Mouse (Mus musculus): ENCODE results near the gene Rit1. TPM values are rescaled to one million over a fixed set of nuclear protein-coding genes. Genes with fewer than 3 reads are reported as not detected.
A peak's percentile ranks its signal among the peaks of the same experiment; 100 is the strongest.

The Rit1 gene
- 38.9 and 43.8 TPM in 2 replicates for polyA plus RNA-seq (2016; fragmentation: Nextera tagmentation; extraction: Ambion mirVana)

DNA sequence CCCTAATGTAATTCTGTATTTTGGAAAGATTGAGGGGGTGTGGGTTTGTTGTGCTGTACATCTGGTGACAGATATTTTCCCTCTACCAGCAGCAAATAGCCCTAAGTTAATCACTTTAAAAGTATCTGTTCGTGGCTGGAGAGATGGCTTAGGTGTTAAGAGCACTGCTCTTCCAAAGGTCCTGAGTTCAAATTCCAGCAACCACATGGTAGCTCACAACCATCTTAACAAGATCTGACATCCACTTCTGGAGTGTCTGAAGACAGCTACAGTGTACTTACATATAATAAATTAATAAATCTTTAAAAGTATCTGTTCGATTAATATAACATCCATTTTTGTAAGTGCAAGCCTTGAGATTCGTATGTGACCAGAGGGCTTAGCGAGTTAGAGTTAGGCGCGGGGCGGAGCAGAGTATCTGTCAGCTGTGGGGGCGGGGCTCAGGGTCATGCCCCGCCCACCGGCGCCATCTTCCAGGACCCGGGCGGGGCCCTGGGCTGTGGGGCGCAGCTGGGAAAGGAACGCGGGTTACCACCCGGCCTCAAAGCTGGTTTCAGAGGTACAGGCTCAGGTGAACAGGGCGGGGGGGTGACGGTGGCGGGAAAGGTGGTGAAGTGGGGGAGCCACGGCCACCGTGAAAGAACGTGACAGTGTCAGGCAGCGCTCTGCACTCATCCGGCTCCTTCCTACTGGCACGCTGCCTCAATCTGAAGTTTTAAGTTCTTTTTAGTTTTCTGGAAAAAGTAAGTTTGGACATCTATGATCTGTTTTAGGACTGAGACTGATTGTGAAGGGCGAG, at the start of gene Rit1:
Gene Rit1 (plus strand): TSS at position 440 of the 799 bp plus-strand sequence.
- H3K9me3 ChIP-seq (replicated peaks) = no peaks in the 10 kb centered on the region
- 3% methylated on average over 27 of the region's 27 CpGs for WGBS
- peak; percentile 80 for DNase-seq (ENCODE audit: low spot score)
- H3K27me3 ChIP-seq (ENCODE audit: low read depth, poor library complexity, severe bottlenecking) = no peaks in the 10 kb centered on the region
- H3K4me3 ChIP-seq = peak within 1 kb of the TSS; percentile 87
- H3K4me1 ChIP-seq = peaks cover 17% of the 10 kb centered on the region
- peak within 1 kb of the TSS; percentile 85 for H3K27ac ChIP-seq (replicated peaks)
- H3K36me3 ChIP-seq = peaks cover 67% of the 10 kb centered on the region

DNA sequence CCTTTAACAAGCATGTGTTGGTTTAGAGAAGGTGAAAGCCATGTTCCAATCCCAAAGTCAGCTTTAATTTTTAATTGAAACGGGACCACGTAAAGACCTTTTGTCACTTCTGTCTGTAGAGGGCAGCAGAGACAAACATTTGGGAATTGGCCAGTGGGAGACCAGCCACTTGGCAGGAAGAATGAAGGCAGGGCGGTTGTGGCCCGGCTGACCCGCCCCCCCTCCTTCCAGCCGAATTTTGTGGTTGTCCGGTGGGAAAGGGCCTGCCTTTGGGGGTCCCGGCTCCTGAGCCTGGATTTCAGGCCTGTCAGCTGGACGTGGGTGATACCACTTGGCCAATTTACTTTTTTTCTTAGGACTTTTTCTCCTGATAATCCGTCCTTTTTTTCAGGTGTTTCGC, 39.2 kb upstream of the Rit1 start:
- Histone ChIP-seq H3K4me1 (peaks cover 3% of the 10 kb centered on the region), H3K9me3 (replicated peaks) (no peaks in the 10 kb centered on the region), H3K36me3 (no peaks in the 10 kb centered on the region), H3K27me3 (ENCODE audit: low read depth, poor library complexity, severe bottlenecking) (no peaks in the 10 kb centered on the region), H3K27ac (replicated peaks) (peak overlapping the region; percentile 66), H3K4me3 (peak overlapping the region; percentile 48)
- WGBS = 13% methylated on average over 11 of the region's 11 CpGs
- peak; percentile 76 for DNase-seq (ENCODE audit: low spot score)

DNA sequence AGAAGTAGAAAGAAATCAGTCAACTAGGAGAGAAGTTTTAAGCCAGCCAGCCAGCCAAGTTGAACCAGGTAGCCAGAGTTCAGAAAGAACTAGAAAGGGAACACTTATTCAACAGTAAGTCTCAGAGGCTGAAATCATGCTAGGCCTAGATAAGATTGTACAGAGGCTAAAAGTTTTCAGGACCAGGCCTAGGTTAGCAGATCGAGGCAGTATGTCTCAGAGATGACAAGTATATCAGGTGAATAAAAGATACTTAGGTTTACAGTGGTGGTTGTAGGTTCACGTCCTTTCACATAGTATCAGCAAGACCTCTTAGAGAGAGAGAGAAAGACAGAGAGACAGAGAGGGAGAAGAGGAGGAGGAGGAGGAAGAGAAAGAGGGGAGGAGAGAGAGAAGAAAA, 32.8 kb upstream of the Rit1 start:
- Histone ChIP-seq H3K4me1 (peaks cover 21% of the 10 kb centered on the region), H3K4me3 (no peak overlapping the region), H3K27ac (replicated peaks) (no peak overlapping the region), H3K36me3 (peaks cover 18% of the 10 kb centered on the region), H3K27me3 (ENCODE audit: low read depth, poor library complexity, severe bottlenecking) (no peaks in the 10 kb centered on the region), H3K9me3 (replicated peaks) (no peaks in the 10 kb centered on the region)
- DNase-seq (ENCODE audit: low spot score) = no peak
- 93% methylated on average over 2 of the region's 2 CpGs for WGBS

DNA sequence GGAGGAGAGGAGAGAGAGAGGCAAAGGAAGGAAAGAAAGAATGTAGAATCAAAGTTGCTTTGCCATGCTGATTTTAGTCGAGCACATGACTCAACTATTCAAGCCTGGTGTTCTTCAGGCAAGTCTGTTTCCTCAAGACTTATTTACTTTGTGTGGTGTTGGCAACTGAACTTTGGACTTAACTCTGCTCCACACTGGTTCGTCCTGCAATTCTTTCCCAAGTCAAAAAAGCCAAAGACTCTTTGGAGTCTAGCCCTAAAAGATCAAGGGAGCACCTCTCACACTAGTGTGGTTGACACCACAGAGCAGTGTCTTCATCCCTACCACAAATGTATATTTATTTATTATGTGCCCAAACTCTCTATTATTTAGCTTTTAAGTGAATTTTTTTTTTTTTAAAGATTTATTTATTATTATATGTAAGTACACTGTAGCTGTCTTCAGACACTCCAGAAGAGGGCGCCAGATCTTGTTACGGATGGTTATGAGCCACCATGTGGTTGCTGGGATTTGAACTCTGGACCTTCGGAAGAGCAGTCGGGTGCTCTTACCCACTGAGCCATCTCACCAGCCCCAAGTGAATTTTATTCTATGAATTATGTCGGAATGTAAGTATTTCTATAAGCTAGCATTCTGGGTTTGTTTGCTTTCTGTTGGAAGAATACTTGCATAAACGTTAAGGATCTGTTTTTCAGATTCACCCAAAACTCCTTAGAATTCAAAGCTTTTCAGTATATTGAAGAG, 32.2 kb upstream of the Rit1 start:
- Histone ChIP-seq H3K9me3 (replicated peaks) (no peaks in the 10 kb centered on the region), H3K36me3 (peaks cover 24% of the 10 kb centered on the region), H3K4me3 (peak overlapping the region; percentile 100), H3K4me1 (peaks cover 21% of the 10 kb centered on the region), H3K27me3 (ENCODE audit: low read depth, poor library complexity, severe bottlenecking) (no peaks in the 10 kb centered on the region), H3K27ac (replicated peaks) (peak overlapping the region; percentile 98)
- no peak for DNase-seq (ENCODE audit: low spot score)
- WGBS = 58% methylated on average over 8 of the region's 8 CpGs

DNA sequence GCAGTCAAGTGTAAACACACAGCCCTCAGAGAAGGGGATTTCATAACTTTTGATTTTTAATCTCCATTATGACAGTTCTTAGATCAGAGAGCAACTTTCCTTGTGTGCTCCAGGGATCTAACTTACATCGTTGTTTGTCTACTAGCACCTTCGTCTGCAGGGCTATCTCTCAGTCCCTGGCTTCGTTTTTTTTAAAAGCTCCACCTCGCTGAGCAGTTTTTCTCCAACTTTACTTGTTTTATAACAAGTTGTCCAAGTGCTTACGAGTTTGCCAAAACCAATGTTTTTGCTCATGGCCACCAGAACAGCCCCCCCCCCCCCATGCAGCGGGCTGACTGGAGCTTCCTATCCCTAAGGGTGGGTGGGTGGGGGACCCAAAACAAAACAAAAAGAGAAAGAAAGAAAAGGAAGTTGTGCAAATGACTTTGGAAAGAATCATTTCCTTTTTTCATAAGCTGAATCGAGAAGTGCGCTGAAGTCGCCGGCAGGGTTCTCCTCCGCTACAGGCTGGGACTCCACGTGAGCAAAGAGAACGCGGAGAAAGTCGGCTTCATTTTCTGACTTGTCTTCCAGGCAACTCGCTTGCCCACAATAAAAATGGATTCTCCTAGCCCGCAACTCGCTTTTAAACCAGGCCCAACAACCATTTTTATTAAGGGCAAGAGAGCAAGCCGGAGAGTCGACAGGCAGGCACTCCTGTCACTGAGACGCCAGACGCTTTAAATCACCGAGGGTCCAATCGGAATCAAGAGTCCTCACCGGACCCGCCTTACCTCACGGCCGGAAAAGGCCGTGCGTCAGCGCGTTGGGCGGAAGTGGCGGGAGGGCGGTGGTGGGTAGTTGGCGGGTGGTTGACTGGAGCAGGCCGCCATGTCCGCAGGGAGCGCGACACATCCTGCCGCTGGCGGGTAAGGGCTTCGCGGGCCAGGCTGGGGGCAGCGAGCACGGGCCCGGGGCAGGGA, 31.4 kb upstream of the Rit1 start, which contains the start of gene Khdc4:
Gene Khdc4 (plus strand): TSS at position 824 of the 962 bp plus-strand sequence.
- peaks cover 21% of the 10 kb centered on the region for H3K4me1 ChIP-seq
- peak within 1 kb of the TSS; percentile 100 for H3K4me3 ChIP-seq
- no peaks in the 10 kb centered on the region for H3K27me3 ChIP-seq (ENCODE audit: low read depth, poor library complexity, severe bottlenecking)
- peak within 1 kb of the TSS; percentile 98 for H3K27ac ChIP-seq (replicated peaks)
- 1% methylated on average over 47 of the region's 47 CpGs for WGBS
- peak; percentile 98 for DNase-seq (ENCODE audit: low spot score)
- peaks cover 33% of the 10 kb centered on the region for H3K36me3 ChIP-seq
- no peaks in the 10 kb centered on the region for H3K9me3 ChIP-seq (replicated peaks)

DNA sequence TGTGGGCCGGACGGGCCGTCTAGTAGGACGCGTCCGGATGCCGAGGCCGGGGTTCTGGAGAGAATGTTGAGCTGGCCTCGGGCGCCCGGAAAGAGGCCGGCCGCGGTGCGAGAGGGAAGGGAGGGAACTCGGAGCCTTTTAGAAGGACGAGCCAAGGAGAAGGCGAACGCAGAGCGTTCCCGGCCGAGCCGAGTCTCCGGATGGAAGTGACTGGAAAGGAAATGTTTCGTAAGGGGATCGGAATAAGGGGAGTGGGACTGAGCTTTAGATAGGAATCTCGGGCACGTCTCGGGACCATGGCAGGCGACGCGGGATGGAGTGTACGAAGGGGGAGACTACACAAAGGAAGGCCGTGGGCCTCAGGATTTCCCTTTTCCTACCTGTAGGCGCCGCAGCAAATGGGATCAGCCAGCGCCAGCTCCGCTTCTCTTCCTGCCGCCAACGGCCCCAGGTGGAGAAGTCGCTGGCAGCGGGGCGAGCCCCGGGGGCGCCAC, 30.6 kb upstream of the Rit1 start:
- H3K27me3 ChIP-seq (ENCODE audit: low read depth, poor library complexity, severe bottlenecking) = no peaks in the 10 kb centered on the region
- H3K9me3 ChIP-seq (replicated peaks) = no peaks in the 10 kb centered on the region
- H3K4me1 ChIP-seq = peaks cover 21% of the 10 kb centered on the region
- peak overlapping the region; percentile 98 for H3K27ac ChIP-seq (replicated peaks)
- WGBS = under 1% methylated on average over 45 of the region's 45 CpGs
- DNase-seq (ENCODE audit: low spot score) = no peak
- H3K4me3 ChIP-seq = peak overlapping the region; percentile 100
- peaks cover 40% of the 10 kb centered on the region for H3K36me3 ChIP-seq

DNA sequence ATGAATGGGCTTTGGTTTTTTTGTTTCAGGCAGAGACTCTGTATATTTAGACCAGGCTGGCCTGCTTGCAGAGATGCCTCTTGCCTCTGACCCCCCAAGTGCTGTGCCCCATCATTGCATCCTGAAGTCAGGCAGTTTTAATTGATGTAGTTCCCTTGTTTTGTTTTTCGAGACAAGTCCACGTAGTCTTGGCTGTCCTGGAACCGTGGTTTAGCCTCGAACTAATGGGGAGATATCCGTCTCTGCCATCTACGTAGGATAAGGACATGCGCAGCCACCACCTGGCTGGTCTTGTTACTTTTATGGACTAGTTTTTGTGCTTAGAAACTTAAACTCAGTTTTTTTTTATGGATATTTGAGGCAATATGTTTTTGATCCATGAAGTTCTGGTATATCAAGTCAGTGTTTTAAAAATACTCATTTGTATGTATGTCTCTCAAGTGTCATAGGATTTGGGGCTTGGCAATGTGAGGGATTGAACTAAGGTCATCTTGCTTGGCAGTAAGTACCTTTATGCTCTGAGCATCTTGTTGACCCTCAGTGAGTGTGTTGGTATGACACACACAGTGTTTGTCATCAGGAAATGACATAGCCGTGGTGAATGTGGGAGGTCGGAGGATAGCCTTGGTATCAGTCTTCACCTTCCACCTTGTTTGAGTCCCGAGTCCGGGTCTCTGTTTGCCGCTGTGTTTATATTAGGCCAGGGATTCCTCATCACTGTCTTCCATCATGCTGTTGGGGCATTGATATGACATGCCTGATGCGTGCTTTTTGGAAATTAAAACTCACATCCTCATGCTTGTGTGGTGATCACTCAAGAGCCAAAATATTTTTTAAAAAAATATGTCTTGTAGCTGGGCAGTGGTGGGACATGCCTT, 29.7 kb upstream of the Rit1 start:
- Histone ChIP-seq H3K27ac (replicated peaks) (peak overlapping the region; percentile 98), H3K27me3 (ENCODE audit: low read depth, poor library complexity, severe bottlenecking) (no peaks in the 10 kb centered on the region), H3K9me3 (replicated peaks) (no peaks in the 10 kb centered on the region), H3K4me1 (peaks cover 21% of the 10 kb centered on the region), H3K36me3 (peaks cover 50% of the 10 kb centered on the region), H3K4me3 (peak overlapping the region; percentile 100)
- 70% methylated on average over 13 of the region's 13 CpGs for WGBS
- DNase-seq (ENCODE audit: low spot score) = no peak

DNA sequence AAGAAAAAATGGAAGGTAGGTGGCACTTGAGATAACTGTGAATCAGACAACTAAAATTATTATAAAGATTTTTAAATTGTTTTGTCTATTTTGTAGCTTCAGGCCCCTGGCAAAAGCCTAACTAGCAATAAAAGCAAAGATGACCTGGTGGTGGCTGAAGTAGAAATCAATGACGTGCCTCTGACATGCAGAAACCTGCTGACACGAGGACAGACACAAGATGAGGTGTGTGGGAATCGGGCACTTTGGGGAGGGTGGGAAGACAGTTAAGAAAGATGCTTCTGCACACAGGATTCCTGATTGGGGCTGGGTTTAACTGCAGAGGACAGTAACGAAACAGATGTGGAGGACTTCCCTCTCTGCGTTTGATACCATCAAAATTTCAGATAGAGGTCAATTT, 27.6 kb upstream of the Rit1 start:
- H3K9me3 ChIP-seq (replicated peaks) = no peaks in the 10 kb centered on the region
- H3K4me3 ChIP-seq = no peak overlapping the region
- H3K27me3 ChIP-seq (ENCODE audit: low read depth, poor library complexity, severe bottlenecking) = no peaks in the 10 kb centered on the region
- WGBS = 96% methylated on average over 5 of the region's 5 CpGs
- no peak for DNase-seq (ENCODE audit: low spot score)
- peaks cover 70% of the 10 kb centered on the region for H3K36me3 ChIP-seq
- peaks cover 21% of the 10 kb centered on the region for H3K4me1 ChIP-seq
- no peak overlapping the region for H3K27ac ChIP-seq (replicated peaks)

DNA sequence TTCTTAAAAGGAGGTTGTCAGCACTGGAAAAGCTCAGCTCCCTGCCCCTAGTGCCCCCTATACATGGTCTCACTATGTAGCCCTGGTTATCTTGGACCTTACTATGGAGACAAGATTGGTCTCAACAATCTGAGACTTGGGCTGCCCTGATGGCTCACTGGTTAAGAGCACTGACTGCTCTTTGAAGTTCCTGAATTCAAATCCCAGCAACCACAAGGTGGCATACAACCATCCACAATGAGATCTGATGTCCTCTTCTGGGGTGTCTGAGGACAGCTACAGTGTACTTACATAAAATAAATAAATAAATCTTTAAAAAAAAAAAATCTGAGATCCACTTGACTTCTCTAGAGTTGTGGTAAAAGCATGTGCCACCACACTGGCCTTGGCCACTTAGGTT, 21.1 kb upstream of the Rit1 start:
- peaks cover 99% of the 10 kb centered on the region for H3K36me3 ChIP-seq
- no peak for DNase-seq (ENCODE audit: low spot score)
- H3K27me3 ChIP-seq (ENCODE audit: low read depth, poor library complexity, severe bottlenecking) = no peaks in the 10 kb centered on the region
- no peak overlapping the region for H3K27ac ChIP-seq (replicated peaks)
- no peak overlapping the region for H3K4me3 ChIP-seq
- H3K9me3 ChIP-seq (replicated peaks) = no peaks in the 10 kb centered on the region
- no peaks in the 10 kb centered on the region for H3K4me1 ChIP-seq

DNA sequence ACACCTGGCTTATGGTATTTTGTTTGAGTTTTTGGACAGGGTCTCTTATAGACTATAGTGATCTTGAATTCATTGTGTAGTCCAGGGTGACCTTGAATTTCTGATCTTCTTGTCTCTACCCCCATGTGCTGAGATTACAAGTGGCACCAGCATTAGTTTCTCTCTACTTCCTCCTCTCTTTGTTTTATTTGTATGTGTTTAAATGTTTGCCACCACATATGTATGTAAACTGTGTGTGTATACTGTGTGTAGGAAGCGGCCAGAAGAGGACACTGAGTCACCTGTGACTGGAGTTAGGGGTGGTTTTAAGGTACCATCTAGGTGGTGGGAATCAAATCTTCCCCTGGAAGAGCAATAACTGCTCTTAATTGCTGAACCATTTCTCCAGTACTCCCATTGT, 18.6 kb upstream of the Rit1 start:
- H3K27me3 ChIP-seq (ENCODE audit: low read depth, poor library complexity, severe bottlenecking) = no peaks in the 10 kb centered on the region
- WGBS = 91% methylated on average over 1 of the region's 1 CpGs
- no peak for DNase-seq (ENCODE audit: low spot score)
- no peak overlapping the region for H3K4me3 ChIP-seq
- H3K4me1 ChIP-seq = no peaks in the 10 kb centered on the region
- no peaks in the 10 kb centered on the region for H3K9me3 ChIP-seq (replicated peaks)
- H3K36me3 ChIP-seq = peaks cover 99% of the 10 kb centered on the region
- no peak overlapping the region for H3K27ac ChIP-seq (replicated peaks)

DNA sequence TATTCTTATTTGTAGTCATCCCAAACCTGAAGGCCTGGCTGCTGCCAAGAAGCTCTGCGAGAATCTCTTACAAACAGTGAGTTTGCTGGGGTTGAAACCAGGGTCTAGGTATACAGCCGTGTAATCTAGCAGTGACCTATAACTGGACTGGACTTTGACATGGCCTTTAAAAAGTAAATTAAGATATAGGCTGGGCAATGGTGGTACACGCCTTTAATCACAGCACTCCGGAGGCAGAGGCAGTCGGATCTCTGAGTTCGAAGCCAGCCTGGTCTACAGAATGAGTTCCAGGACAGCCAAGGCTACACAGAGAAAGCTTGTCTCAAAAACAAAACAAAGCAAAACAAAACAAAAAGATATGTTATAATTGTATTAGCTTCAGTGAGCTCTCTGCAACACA, 17.8 kb upstream of the Rit1 start:
- Histone ChIP-seq H3K4me1 (no peaks in the 10 kb centered on the region), H3K4me3 (no peak overlapping the region), H3K36me3 (peaks cover 99% of the 10 kb centered on the region), H3K27me3 (ENCODE audit: low read depth, poor library complexity, severe bottlenecking) (no peaks in the 10 kb centered on the region), H3K27ac (replicated peaks) (no peak overlapping the region), H3K9me3 (replicated peaks) (no peaks in the 10 kb centered on the region)
- WGBS = 92% methylated on average over 6 of the region's 6 CpGs
- DNase-seq (ENCODE audit: low spot score) = no peak

Measured in midbrain, embryonic 10.5 days (tissue).